Mouse (Mus musculus): ENCODE results near the gene Rara. TPM values are rescaled to one million over a fixed set of nuclear protein-coding genes. Genes with fewer than 3 reads are reported as not detected.

Rara gene
- polyA plus RNA-seq, 1 experiment from 2014 or later: 9.5 TPM

- no peak for ATAC-seq
- H3K4me2 ChIP-seq (ENCODE audit: low read length): no peak overlapping the region
Observed at GRCm38 (mm10) chr11:99010706-99011105, 83.1 kb downstream of the Rara start.

DNA sequence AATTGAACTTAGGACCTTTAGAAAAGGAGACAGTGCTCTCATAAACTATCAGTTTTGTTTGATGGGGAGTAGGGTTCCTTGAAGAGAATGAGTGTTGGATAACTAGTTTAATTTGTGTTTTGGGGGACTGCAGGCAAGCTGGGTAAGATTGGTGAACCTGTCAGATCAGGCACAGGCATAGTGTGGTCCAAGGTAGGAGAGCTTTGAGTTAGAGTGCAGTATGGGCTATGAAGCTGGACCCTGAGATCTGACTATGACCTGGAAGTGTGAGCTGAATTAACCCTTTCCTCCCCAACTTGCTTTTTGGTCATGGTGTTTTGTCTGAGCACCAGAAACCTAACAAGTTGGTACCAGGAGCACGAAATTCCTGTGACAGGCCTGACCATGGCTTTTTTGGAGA is 86.2 kb downstream of the Rara start:
- Histone ChIP-seq H3K27me3 (ENCODE audit: control insufficient read depth, insufficient read depth, low read depth, low read length) (no peaks in the 10 kb centered on the region), H3K27ac (ENCODE audit: low read length) (no peak overlapping the region), H3K9me3 (replicated peaks; ENCODE audit: control insufficient read depth, low read length, poor library complexity, severe bottlenecking) (no peaks in the 10 kb centered on the region), H3K4me3 (ENCODE audit: low read depth, low read length) (no peak overlapping the region), H3K4me1 (ENCODE audit: control insufficient read depth, insufficient read depth, low read length) (no peaks in the 10 kb centered on the region), H3K4me2 (ENCODE audit: low read length) (no peak overlapping the region), H3K36me3 (ENCODE audit: control insufficient read depth, insufficient read depth, low read length) (no peaks in the 10 kb centered on the region), H3K9ac (ENCODE audit: low read depth, low read length) (no peak overlapping the region)
- WGBS: 86% methylated on average over 1 of the region's 1 CpGs
- no peak for ATAC-seq

More at GRCm38 (mm10) chr11:99010706-99011105, 83.1 kb downstream of the Rara start:
- Histone ChIP-seq H3K4me1 (ENCODE audit: control insufficient read depth, insufficient read depth, low read length) (no peaks in the 10 kb centered on the region), H3K4me3 (ENCODE audit: low read depth, low read length) (no peak overlapping the region), H3K27ac (ENCODE audit: low read length) (no peak overlapping the region), H3K36me3 (ENCODE audit: control insufficient read depth, insufficient read depth, low read length) (no peaks in the 10 kb centered on the region), H3K9me3 (replicated peaks; ENCODE audit: control insufficient read depth, low read length, poor library complexity, severe bottlenecking) (no peaks in the 10 kb centered on the region), H3K27me3 (ENCODE audit: control insufficient read depth, insufficient read depth, low read depth, low read length) (no peaks in the 10 kb centered on the region), H3K9ac (ENCODE audit: low read depth, low read length) (no peak overlapping the region)
- WGBS: 95% methylated on average over 5 of the region's 5 CpGs

GRCm38 (mm10) chr11:99019844-99020243 is 92.2 kb downstream of the Rara start:
- no peaks in the 10 kb centered on the region for H3K9me3 ChIP-seq (replicated peaks; ENCODE audit: control insufficient read depth, low read length, poor library complexity, severe bottlenecking)
- H3K4me3 ChIP-seq (ENCODE audit: low read depth, low read length): no peak overlapping the region
- ATAC-seq: no peak
- WGBS: 97% methylated on average over 6 of the region's 6 CpGs
- H3K36me3 ChIP-seq (ENCODE audit: control insufficient read depth, insufficient read depth, low read length): no peaks in the 10 kb centered on the region
- H3K9ac ChIP-seq (ENCODE audit: low read depth, low read length): no peak overlapping the region
- peaks cover 6% of the 10 kb centered on the region for H3K4me1 ChIP-seq (ENCODE audit: control insufficient read depth, insufficient read depth, low read length)
- H3K27me3 ChIP-seq (ENCODE audit: control insufficient read depth, insufficient read depth, low read depth, low read length): no peaks in the 10 kb centered on the region
- no peak overlapping the region for H3K27ac ChIP-seq (ENCODE audit: low read length)
- H3K4me2 ChIP-seq (ENCODE audit: low read length): no peak overlapping the region

GRCm38 (mm10) chr11:99022384-99022933 is 94.8 kb downstream of the Rara start:
- H3K4me3 ChIP-seq (ENCODE audit: low read depth, low read length): no peak overlapping the region
- H3K4me1 ChIP-seq (ENCODE audit: control insufficient read depth, insufficient read depth, low read length): peaks cover 6% of the 10 kb centered on the region
- H3K9ac ChIP-seq (ENCODE audit: low read depth, low read length): no peak overlapping the region
- H3K4me2 ChIP-seq (ENCODE audit: low read length): no peak overlapping the region
- WGBS: 77% methylated on average over 5 of the region's 5 CpGs
- H3K36me3 ChIP-seq (ENCODE audit: control insufficient read depth, insufficient read depth, low read length): no peaks in the 10 kb centered on the region
- no peak for ATAC-seq
- no peaks in the 10 kb centered on the region for H3K9me3 ChIP-seq (replicated peaks; ENCODE audit: control insufficient read depth, low read length, poor library complexity, severe bottlenecking)
- H3K27me3 ChIP-seq (ENCODE audit: control insufficient read depth, insufficient read depth, low read depth, low read length): no peaks in the 10 kb centered on the region
- H3K27ac ChIP-seq (ENCODE audit: low read length): no peak overlapping the region

DNA sequence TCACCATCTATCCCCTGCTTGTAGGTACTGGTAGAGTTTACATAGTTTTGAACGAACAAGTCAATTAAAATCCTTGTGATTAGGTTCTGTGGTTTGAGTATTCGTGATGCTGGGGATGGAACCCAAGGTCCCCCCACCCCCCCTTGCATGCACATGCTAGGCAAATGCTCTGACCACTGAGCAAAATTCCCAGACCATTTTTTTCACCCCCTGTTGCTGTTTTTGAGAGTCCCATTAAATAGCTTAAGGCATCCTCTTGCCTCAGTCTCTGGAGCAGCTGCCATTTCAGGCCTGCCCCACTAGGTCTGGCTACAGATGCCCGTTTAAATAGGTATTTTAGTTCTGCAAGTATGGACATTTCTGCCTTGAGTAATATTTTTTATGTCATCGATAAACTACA is 95.5 kb downstream of the Rara start:
- peak overlapping the region; percentile 63; the same call in 1 of the 2 replicates for H3K4me3 ChIP-seq (ENCODE audit: low read depth, low read length)
- H3K4me2 ChIP-seq (ENCODE audit: low read length): peak overlapping the region; percentile 93; the same call in 1 of the 2 replicates
- no peak for ATAC-seq
- H3K36me3 ChIP-seq (ENCODE audit: control insufficient read depth, insufficient read depth, low read length): no peaks in the 10 kb centered on the region
- H3K27ac ChIP-seq (ENCODE audit: low read length): no peak overlapping the region
- no peaks in the 10 kb centered on the region for H3K9me3 ChIP-seq (replicated peaks; ENCODE audit: control insufficient read depth, low read length, poor library complexity, severe bottlenecking)
- WGBS: 8% methylated on average over 4 of the region's 4 CpGs
- no peak overlapping the region for H3K9ac ChIP-seq (ENCODE audit: low read depth, low read length)
- no peaks in the 10 kb centered on the region for H3K27me3 ChIP-seq (ENCODE audit: control insufficient read depth, insufficient read depth, low read depth, low read length)
- peaks cover 6% of the 10 kb centered on the region for H3K4me1 ChIP-seq (ENCODE audit: control insufficient read depth, insufficient read depth, low read length)

GRCm38 (mm10) chr11:99023500-99024467 is 96.2 kb downstream of the Rara start, which contains the start of gene Top2a:
Gene Top2a, minus strand, starts transcription at chr11:99024189.
- H3K9ac ChIP-seq (ENCODE audit: low read depth, low read length): peak within 1 kb of the TSS; percentile 60
- H3K4me3 ChIP-seq (ENCODE audit: low read depth, low read length): peak within 1 kb of the TSS; percentile 63
- H3K36me3 ChIP-seq (ENCODE audit: control insufficient read depth, insufficient read depth, low read length): no peaks in the 10 kb centered on the region
- H3K4me2 ChIP-seq (ENCODE audit: low read length): peak within 1 kb of the TSS; percentile 93
- H3K4me1 ChIP-seq (ENCODE audit: control insufficient read depth, insufficient read depth, low read length): peaks cover 6% of the 10 kb centered on the region
- under 1% methylated on average over 54 of the region's 54 CpGs for WGBS
- H3K9me3 ChIP-seq (replicated peaks; ENCODE audit: control insufficient read depth, low read length, poor library complexity, severe bottlenecking): no peaks in the 10 kb centered on the region
- H3K27ac ChIP-seq (ENCODE audit: low read length): no peak within 1 kb of the TSS
- no peaks in the 10 kb centered on the region for H3K27me3 ChIP-seq (ENCODE audit: control insufficient read depth, insufficient read depth, low read depth, low read length)
- ATAC-seq: peak; percentile 97

Other genes starting within 250 kb of the Rara start
- gene Psmd3, start 245.3 kb upstream of the Rara start, polyA plus RNA-seq (2015; fragmentation: Nextera tagmentation; extraction: Ambion mirVana): 175 and 182 TPM in 2 replicates
- not detected in 2 replicates for gene Csf3, start 226.6 kb upstream of the Rara start, polyA plus RNA-seq (2015; fragmentation: Nextera tagmentation; extraction: Ambion mirVana)
- gene Med24, start 198.4 kb upstream of the Rara start, polyA plus RNA-seq (2015; fragmentation: Nextera tagmentation; extraction: Ambion mirVana): 75.1 and 77.5 TPM in 2 replicates
- 139 and 149 TPM in 2 replicates for gene Thra, start 187.2 kb upstream of the Rara start, polyA plus RNA-seq (2015; fragmentation: Nextera tagmentation; extraction: Ambion mirVana)
- gene Nr1d1, start 152.5 kb upstream of the Rara start, polyA plus RNA-seq (2015; fragmentation: Nextera tagmentation; extraction: Ambion mirVana): 3.5 and 5.2 TPM in 2 replicates
- gene Msl1, start 132.3 kb upstream of the Rara start, polyA plus RNA-seq (2015; fragmentation: Nextera tagmentation; extraction: Ambion mirVana): 29.2 and 33.2 TPM in 2 replicates
- gene Casc3, start 122.9 kb upstream of the Rara start, polyA plus RNA-seq (2015; fragmentation: Nextera tagmentation; extraction: Ambion mirVana): 47.0 and 51.7 TPM in 2 replicates
- 9.6 and 10.6 TPM in 2 replicates for gene Rapgefl1, start 91.0 kb upstream of the Rara start, polyA plus RNA-seq (2015; fragmentation: Nextera tagmentation; extraction: Ambion mirVana)
- gene Wipf2, start 64.2 kb upstream of the Rara start, polyA plus RNA-seq (2015; fragmentation: Nextera tagmentation; extraction: Ambion mirVana): 4.5 and 4.7 TPM in 2 replicates
- gene Cdc6, start 20.0 kb upstream of the Rara start, polyA plus RNA-seq (2015; fragmentation: Nextera tagmentation; extraction: Ambion mirVana): 2.4 TPM in 2 replicates
- 1.0 and 1.9 TPM in 2 replicates for gene Gjd3, start 55.2 kb downstream of the Rara start, polyA plus RNA-seq (2015; fragmentation: Nextera tagmentation; extraction: Ambion mirVana)
- gene Top2a, start 96.4 kb downstream of the Rara start, polyA plus RNA-seq (2015; fragmentation: Nextera tagmentation; extraction: Ambion mirVana): 20.4 and 29.1 TPM in 2 replicates
- 117 and 119 TPM in 2 replicates for gene Igfbp4, start 113.4 kb downstream of the Rara start, polyA plus RNA-seq (2015; fragmentation: Nextera tagmentation; extraction: Ambion mirVana)
- 0.04 and 0.09 TPM in 2 replicates for gene Tns4, start 161.5 kb downstream of the Rara start, polyA plus RNA-seq (2015; fragmentation: Nextera tagmentation; extraction: Ambion mirVana)
- gene Ccr7, start 227.3 kb downstream of the Rara start, polyA plus RNA-seq (2015; fragmentation: Nextera tagmentation; extraction: Ambion mirVana): 0.15 TPM in 1 of 2 replicates, not detected in the other